Mouse (Mus musculus) MEL (cell line): ENCODE data around the gene Acacb. TPM values are rescaled to one million over a fixed set of nuclear protein-coding genes. Genes with fewer than 3 reads are reported as not detected.

Source experiments
- DNase-seq: peaks from one replicate; pipeline ENCODE4 v3.0.0; 2011; ENCODE audit warnings: low read depth, low spot score
- H3K27ac ChIP-seq: 2 replicates; pipeline ENCODE4 v1.5.1; 2012; ENCODE audit warnings: low read depth, mild to moderate bottlenecking, control low read depth, low read length, moderate library complexity; ENCODE audit not compliant: control insufficient read depth
- H3K27me3 ChIP-seq, 2 experiments: fragments of 150-350 bp in 1 of 2; sonication (generic) in 1 of 2; 2 replicates each; pipeline ENCODE4 v1.6.1; 2012; ENCODE audit warnings: low read length in 2 of 2, mild to moderate bottlenecking in 2 of 2, improper control_type of control experiment in 1 of 2, moderate library complexity in 1 of 2; ENCODE audit not compliant: insufficient read depth in 2 of 2, control insufficient read depth in 1 of 2
- H3K36me3 ChIP-seq, 2 experiments: 2 replicates each; pipeline ENCODE4 v1.6.1; 2012 to 2014; ENCODE audit warnings: low read length in 2 of 2, improper control_type of control experiment in 1 of 2, inconsistent platforms in 1 of 2, mild to moderate bottlenecking in 1 of 2; ENCODE audit not compliant: insufficient read depth in 2 of 2, control insufficient read depth in 1 of 2
- H3K4me1 ChIP-seq, 2 experiments: fragments of 150-350 bp in 1 of 2; sonication (generic) in 1 of 2; 2 replicates each; pipeline ENCODE4 v1.6.1; 2012; ENCODE audit warnings: low read length in 2 of 2, improper control_type of control experiment in 1 of 2, mild to moderate bottlenecking in 1 of 2; ENCODE audit not compliant: insufficient read depth in 2 of 2, control insufficient read depth in 1 of 2
- H3K4me3 ChIP-seq, 2 experiments: fragments of 150-350 bp in 1 of 2; sonication (generic) in 1 of 2; 2 replicates each; pipeline ENCODE4 v1.5.1; 2012; ENCODE audit warnings: low read depth in 2 of 2, low read length in 2 of 2, mild to moderate bottlenecking in 2 of 2, moderate library complexity in 2 of 2, control low read depth in 1 of 2, improper control_type of control experiment in 1 of 2; ENCODE audit not compliant: control insufficient read depth in 1 of 2, insufficient read depth in 1 of 2
- H3K79me2 ChIP-seq: 2 replicates; pipeline ENCODE4 v1.6.1; 2012; ENCODE audit warnings: mild to moderate bottlenecking, low read length, moderate library complexity; ENCODE audit not compliant: control insufficient read depth, poor library complexity, insufficient read depth
- H3K9ac ChIP-seq: 2 replicates; pipeline ENCODE4 v1.6.1; 2012; ENCODE audit warnings: low read depth, mild to moderate bottlenecking, control low read depth, low read length, moderate library complexity; ENCODE audit not compliant: control insufficient read depth, poor library complexity, severe bottlenecking
- H3K9me3 ChIP-seq: fragments of 150-350 bp; sonication (generic); replicated peaks from 2 replicates; pipeline ENCODE4 v1.6.1; 2012; ENCODE audit warnings: mild to moderate bottlenecking, low read length, improper control_type of control experiment, moderate library complexity; ENCODE audit not compliant: insufficient read depth
- BHLHE40 ChIP-seq: IDR thresholded peaks from 2 replicates; pipeline ENCODE4 v1.6.1; 2012; ENCODE audit warnings: low read depth, mild to moderate bottlenecking, inconsistent platforms, low read length, improper control_type of control experiment, borderline replicate concordance
- CHD2 ChIP-seq: IDR thresholded peaks from 2 replicates; pipeline ENCODE4 v1.6.1; 2011; ENCODE audit warnings: low read length, improper control_type of control experiment
- CTCF ChIP-seq, 3 experiments: IDR thresholded peaks in 2 of 3; conservative IDR thresholded peaks in 1 of 3; 2 replicates each; pipeline ENCODE4 v1.5.1; 2011 to 2012; ENCODE audit warnings: low read length in 3 of 3, low read depth in 2 of 3, mild to moderate bottlenecking in 2 of 3, improper control_type of control experiment in 1 of 3, inconsistent platforms in 1 of 3, mixed read lengths in 1 of 3, moderate library complexity in 1 of 3; ENCODE audit not compliant: control insufficient read depth in 1 of 3, insufficient read depth in 1 of 3, poor library complexity in 1 of 3, severe bottlenecking in 1 of 3
- EP300 ChIP-seq, 2 experiments: IDR thresholded peaks; 2 replicates each; pipeline ENCODE4 v1.6.1; 2011; ENCODE audit warnings: improper control_type of control experiment in 2 of 2, low read length in 2 of 2, low read depth in 1 of 2, mild to moderate bottlenecking in 1 of 2
- GABPA ChIP-seq: IDR thresholded peaks from 2 replicates; pipeline ENCODE4 v1.6.1; 2012; ENCODE audit warnings: low read depth, mild to moderate bottlenecking, inconsistent platforms, low read length, improper control_type of control experiment, moderate library complexity
- JUND ChIP-seq: IDR thresholded peaks from 2 replicates; pipeline ENCODE4 v1.6.1; 2011; ENCODE audit warnings: low read depth, mild to moderate bottlenecking, improper control_type of control experiment, low read length
- KAT2A ChIP-seq: conservative IDR thresholded peaks from 2 replicates; pipeline ENCODE4 v1.6.1; 2012; ENCODE audit warnings: low read depth, low read length, improper control_type of control experiment, inconsistent platforms
- MAFK ChIP-seq: IDR thresholded peaks from 2 replicates; pipeline ENCODE4 v1.6.1; 2011; ENCODE audit warnings: low read depth, mild to moderate bottlenecking, low read length, improper control_type of control experiment, borderline replicate concordance
- MEF2A ChIP-seq: IDR thresholded peaks from 2 replicates; pipeline ENCODE4 v1.6.1; 2014; ENCODE audit warnings: low read depth, mild to moderate bottlenecking, inconsistent platforms, low read length, improper control_type of control experiment; ENCODE audit not compliant: poor library complexity, insufficient replicate concordance, severe bottlenecking; ENCODE audit errors: extremely low read depth
- NRF1 ChIP-seq: IDR thresholded peaks from 2 replicates; pipeline ENCODE4 v1.6.1; 2014; ENCODE audit warnings: low read depth, mild to moderate bottlenecking, inconsistent platforms, low read length, improper control_type of control experiment, moderate library complexity; ENCODE audit not compliant: poor library complexity, insufficient read depth, severe bottlenecking
- POLR2AphosphoS5 ChIP-seq: IDR thresholded peaks from 2 replicates; pipeline ENCODE4 v1.6.1; 2012; ENCODE audit warnings: low read depth, borderline replicate concordance, mild to moderate bottlenecking, inconsistent platforms, low read length, moderate library complexity, mixed read lengths
- RAD21 ChIP-seq: IDR thresholded peaks from 2 replicates; pipeline ENCODE4 v1.6.1; 2011; ENCODE audit warnings: mild to moderate bottlenecking, low read depth, low read length, improper control_type of control experiment
- RCOR1 ChIP-seq: IDR thresholded peaks from 2 replicates; pipeline ENCODE4 v1.6.1; 2012; ENCODE audit warnings: low read depth, mild to moderate bottlenecking, inconsistent platforms, low read length, improper control_type of control experiment
- SIN3A ChIP-seq: IDR thresholded peaks from 2 replicates; pipeline ENCODE4 v1.6.1; 2012; ENCODE audit warnings: low read length, improper control_type of control experiment, inconsistent platforms
- TBP ChIP-seq: IDR thresholded peaks from 2 replicates; pipeline ENCODE4 v1.8.0; 2011; ENCODE audit warnings: low read depth, low read length, improper control_type of control experiment
- USF1 ChIP-seq: IDR thresholded peaks from 2 replicates; pipeline ENCODE4 v1.6.1; 2014; ENCODE audit warnings: low read depth, mild to moderate bottlenecking, inconsistent platforms, low read length, improper control_type of control experiment, moderate library complexity
- USF2 ChIP-seq, 2 experiments: IDR thresholded peaks; 2 replicates each; pipeline ENCODE4 v1.6.1; 2011 to 2012; ENCODE audit warnings: improper control_type of control experiment in 2 of 2, low read length in 2 of 2, borderline replicate concordance in 1 of 2, inconsistent platforms in 1 of 2, low read depth in 1 of 2, mild to moderate bottlenecking in 1 of 2; ENCODE audit not compliant: insufficient read depth in 1 of 2
- ZKSCAN1 ChIP-seq: IDR thresholded peaks from 2 replicates; pipeline ENCODE4 v1.6.1; 2012; ENCODE audit warnings: low read depth, mild to moderate bottlenecking, inconsistent platforms, low read length, improper control_type of control experiment, moderate library complexity
- ZNF384 ChIP-seq: IDR thresholded peaks from 2 replicates; pipeline ENCODE4 v1.6.1; 2012; ENCODE audit warnings: low read depth, mild to moderate bottlenecking, inconsistent platforms, low read length, improper control_type of control experiment
- polyA plus RNA-seq, 2 experiments: library from polyadenylated mRNA; stranded (reverse) in 1 of 2; unstranded in 1 of 2; fragments of >175 nt in 1 of 2; fragments of >200 nt in 1 of 2; gene quantifications; 2 replicates each; pipeline versions ENCODE4 v1.2.1 to v1.2.4; 2012; ENCODE audit warnings: low replicate concordance in 2 of 2, low read depth in 1 of 2; ENCODE audit not compliant: insufficient read length in 2 of 2, insufficient read depth in 1 of 2, missing spikeins in 1 of 2
- total RNA-seq: library from RNA; depleted of rRNA; stranded (reverse); fragments of 300-350 nt; gene quantifications from 2 replicates; pipeline ENCODE4 v1.2.3, GENCODE M21; 2012

Acacb gene
- total and polyA plus RNA-seq, 3 experiments, result 2.0 to 5.3 TPM; not detected in 1

DNA sequence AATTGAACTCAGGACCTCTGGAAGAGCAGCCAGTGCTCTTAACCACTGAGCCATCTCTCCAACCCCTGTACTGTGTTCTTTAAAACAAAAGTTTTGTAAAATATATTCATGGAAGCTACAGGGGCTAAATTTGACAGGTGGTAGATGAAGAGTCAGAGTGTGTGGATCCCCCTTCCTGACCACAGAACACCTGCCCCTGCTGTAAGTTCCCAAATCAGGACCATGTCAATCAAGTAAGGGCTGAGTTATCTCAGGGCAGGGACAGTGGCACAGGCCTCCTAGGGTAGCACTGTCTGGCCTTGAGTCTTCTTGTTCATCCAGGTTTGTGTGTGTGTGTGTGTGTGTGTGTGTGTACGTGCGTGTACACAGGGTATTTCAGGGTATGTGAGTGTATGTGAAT lies 37.2 kb downstream of the Acacb start:
- H3K4me3 ChIP-seq, result no peak overlapping the region
- H3K27ac ChIP-seq, result no peak overlapping the region
- no peaks in the 10 kb centered on the region for H3K79me2 ChIP-seq
- no peaks in the 10 kb centered on the region for H3K9me3 ChIP-seq
- TF ChIP-seq SIN3A (no peak), CTCF (IDR thresholded peaks at IDR 0.05 in 2 of 3, conservative IDR thresholded peaks at IDR 0.05 in 1 of 3; ENCODE audit: control insufficient read depth in 1 of 3, insufficient read depth in 1 of 3, low read depth in 2 of 3, low read length in 3 of 3, poor library complexity in 1 of 3, severe bottlenecking in 1 of 3) (no peak), USF1 (no peak), EP300 (IDR thresholded peaks at IDR 0.05; ENCODE audit: low read depth in 1 of 2, low read length in 2 of 2) (no peak), POLR2AphosphoS5 (no peak), CHD2 (no peak), GABPA (no peak), ZKSCAN1 (no peak), JUND (no peak), MAFK (no peak), ZNF384 (no peak), BHLHE40 (no peak), KAT2A (no peak), MEF2A (no peak), USF2 (IDR thresholded peaks at IDR 0.05; ENCODE audit: borderline replicate concordance in 1 of 2, insufficient read depth in 1 of 2, low read depth in 1 of 2, low read length in 2 of 2) (no peak)
- TF ChIP-seq, all 39 proteins: peak for 0
- Histone ChIP-seq H3K4me1 (no peaks in the 10 kb centered on the region), H3K27me3 (no peaks in the 10 kb centered on the region; a peak in 1 of 4 replicates), H3K36me3 (no peaks in the 10 kb centered on the region), H3K9ac (no peak overlapping the region)
- DNase-seq, result no peak

DNA sequence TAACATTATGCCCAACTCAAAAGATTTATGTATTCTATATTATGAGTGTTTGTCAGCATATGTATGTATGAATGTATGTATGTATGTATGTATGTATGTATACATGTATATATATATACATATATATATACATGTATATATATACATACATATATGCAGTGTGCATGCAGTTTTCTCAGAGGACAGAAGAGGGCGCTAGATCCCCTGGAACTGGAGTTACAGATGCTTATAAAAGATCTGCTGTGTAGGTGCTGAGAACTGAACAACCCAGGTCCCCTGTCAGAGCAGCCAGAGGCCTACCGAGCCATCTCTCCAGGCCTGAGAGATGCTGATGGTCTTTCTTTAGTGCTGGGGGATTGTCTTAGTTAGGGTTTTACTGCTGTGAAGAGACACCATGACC lies 40.8 kb downstream of the Acacb start:
- peak; percentile 23 for DNase-seq
- H3K79me2 ChIP-seq, result no peaks in the 10 kb centered on the region
- no peaks in the 10 kb centered on the region for H3K9me3 ChIP-seq
- no peak overlapping the region for H3K4me3 ChIP-seq
- no peak overlapping the region for H3K9ac ChIP-seq
- H3K4me1 ChIP-seq, result no peaks in the 10 kb centered on the region
- no peak overlapping the region for H3K27ac ChIP-seq
- TF ChIP-seq RAD21 (peak; percentile 20), RCOR1 (no peak), NRF1 (no peak), CTCF (IDR thresholded peaks at IDR 0.05 in 2 of 3, conservative IDR thresholded peaks at IDR 0.05 in 1 of 3; ENCODE audit: control insufficient read depth in 1 of 3, insufficient read depth in 1 of 3, low read depth in 2 of 3, low read length in 3 of 3, poor library complexity in 1 of 3, severe bottlenecking in 1 of 3) (peak in 2 of 3 experiments; percentile 32 to 37; a peak in 4 of 6 replicates), TBP (no peak)
- H3K27me3 ChIP-seq, result no peaks in the 10 kb centered on the region
- H3K36me3 ChIP-seq, result no peaks in the 10 kb centered on the region
